Mouse (Mus musculus) midbrain, embryonic 10.5 days (tissue): ENCODE results near the gene Tmppe. TPM values are rescaled to one million over a fixed set of nuclear protein-coding genes. Genes with fewer than 3 reads are reported as not detected.

Experiments
- polyA plus RNA-seq: library from polyadenylated mRNA; unstranded; fragments of >200 nt; fragmentation: Nextera tagmentation; extraction: Ambion mirVana; gene quantifications from 2 replicates; pipeline ENCODE4 v1.2.1, GENCODE M21; 2016

Tmppe gene
- polyA plus RNA-seq, 1 experiment from 2014 or later, result 11.6 TPM

Other genes with a start within 250 kb of the Tmppe start
- not detected in 2 replicates for gene Bcl2a1c, start 71.0 kb upstream of the Tmppe start, polyA plus RNA-seq
- gene Crtap, start 10.4 kb upstream of the Tmppe start, polyA plus RNA-seq, result 35.7 and 38.2 TPM in 2 replicates
- gene Glb1, start within 50 bp of the Tmppe start, polyA plus RNA-seq, result 23.8 and 25.0 TPM in 2 replicates
- gene Ccr4, start 103.8 kb downstream of the Tmppe start, polyA plus RNA-seq, result not detected in 2 replicates
- 0.91 and 0.98 TPM in 2 replicates for gene C130032M10Rik, start 114.6 kb downstream of the Tmppe start, polyA plus RNA-seq
- 4.3 and 6.8 TPM in 2 replicates for gene Trim71, start 163.3 kb downstream of the Tmppe start, polyA plus RNA-seq
- gene Cnot10, start 239.1 kb downstream of the Tmppe start, polyA plus RNA-seq, result 71.9 and 72.7 TPM in 2 replicates